In genomic region chr11:100702906-100703305, GRCm38 (mm10) we compare ENCODE assay signal across 1 mouse cellular context.
A peak's percentile ranks its signal among the peaks of the same experiment; 100 is the strongest.
TF ChIP-seq lines count a peak whose summit lies in the region.

No protein-coding gene starts in this region.

TF ChIP-seq in MEL, 35 proteins besides CTCF, POLR2A, EP300 and RAD21 (continued from another document):
- TF ChIP-seq POLR2AphosphoS5 (IDR thresholded peaks at IDR 0.05; ENCODE audit: borderline replicate concordance, low read depth, low read length) (no peak), ZNF384 (IDR thresholded peaks at IDR 0.05; ENCODE audit: low read depth, low read length) (no peak), JUND (IDR thresholded peaks at IDR 0.05; ENCODE audit: low read depth, low read length) (no peak), TBP (IDR thresholded peaks at IDR 0.05; ENCODE audit: low read depth, low read length) (0 out of 2 replicates have a peak, but pooled peaks have one; percentile 29), ELF1 (IDR thresholded peaks at IDR 0.05; ENCODE audit: low read depth, low read length) (no peak), NELFE (IDR thresholded peaks at IDR 0.05; ENCODE audit: low read depth, low read length) (no peak), BHLHE40 (IDR thresholded peaks at IDR 0.05; ENCODE audit: borderline replicate concordance, low read depth, low read length) (0 out of 2 replicates have a peak, but pooled peaks have one; percentile 1)
